Mouse (Mus musculus) G1E (cell line): ENCODE data around the gene Zbtb22.

ENCODE experiments used
- CTCF ChIP-seq: IDR thresholded peaks from 2 replicates; pipeline ENCODE4 v1.5.1; 2012; ENCODE audit warnings: low read depth, low read length, inconsistent platforms, mixed read lengths
- GATA1 ChIP-seq: IDR thresholded peaks from 2 replicates; pipeline ENCODE4 v1.6.1; 2012; ENCODE audit warnings: borderline replicate concordance, low read length, inconsistent platforms, mixed read lengths
- TAL1 ChIP-seq: conservative IDR thresholded peaks from 2 replicates; pipeline ENCODE4 v1.6.1; 2012; ENCODE audit warnings: low read depth, low read length, inconsistent platforms, mixed read lengths

DNA sequence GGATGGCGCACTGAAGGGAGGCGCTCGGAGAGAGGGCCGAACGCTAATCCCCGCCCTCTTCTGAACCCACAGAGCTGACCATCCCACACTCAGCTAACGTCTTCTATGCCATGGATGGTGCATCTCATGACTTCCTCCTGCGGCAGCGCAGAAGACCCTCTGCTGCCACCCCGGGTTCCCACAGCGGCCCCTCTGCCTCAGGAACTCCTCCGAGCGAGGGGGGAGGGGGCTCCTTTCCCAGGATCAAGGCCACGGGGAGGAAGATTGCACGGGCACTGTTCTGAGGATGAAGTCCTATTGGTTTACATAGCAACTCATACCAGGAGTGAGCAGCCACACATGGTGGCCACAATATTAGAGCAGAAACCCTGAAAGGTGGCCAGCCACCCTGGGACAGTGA, 21.3 kb downstream of the Zbtb22 start:
- TF ChIP-seq CTCF: no peak
- TF ChIP-seq GATA1: no peak
- no peak for TF ChIP-seq TAL1
